Mouse (Mus musculus) ES-Bruce4 (cell line): ENCODE measurements around the gene Slc7a6. TPM values are rescaled to one million over a fixed set of nuclear protein-coding genes. Genes with fewer than 3 reads are reported as not detected.

Source experiments
- H3K27ac ChIP-seq: 2 replicates; pipeline ENCODE4 v1.5.1; 2012; ENCODE audit warnings: low read length, inconsistent platforms; ENCODE audit not compliant: insufficient read depth
- H3K27me3 ChIP-seq: 2 replicates; pipeline ENCODE4 v1.6.1; 2012; ENCODE audit warnings: mild to moderate bottlenecking, low read length, inconsistent platforms; ENCODE audit not compliant: control insufficient read depth, poor library complexity, insufficient read depth, severe bottlenecking
- H3K36me3 ChIP-seq: 2 replicates; pipeline ENCODE4 v1.6.1; 2012; ENCODE audit warnings: inconsistent platforms, mild to moderate bottlenecking, low read length, moderate library complexity; ENCODE audit not compliant: control insufficient read depth, poor library complexity, insufficient read depth, severe bottlenecking
- H3K4me1 ChIP-seq: one replicate; pipeline ENCODE4 v1.8.1; 2011; ENCODE audit warnings: low read length; ENCODE audit not compliant: control insufficient read depth, insufficient read depth
- H3K4me3 ChIP-seq: 2 replicates; pipeline ENCODE4 v1.5.1; 2011; ENCODE audit warnings: low read depth, mild to moderate bottlenecking, low read length
- H3K9ac ChIP-seq: 2 replicates; pipeline ENCODE4 v1.6.1; 2012; ENCODE audit warnings: low read depth, mild to moderate bottlenecking, inconsistent platforms; ENCODE audit not compliant: poor library complexity, severe bottlenecking
- H3K9me3 ChIP-seq: replicated peaks from 2 replicates; pipeline ENCODE4 v1.6.1; 2012; ENCODE audit warnings: mild to moderate bottlenecking, low read length, inconsistent platforms; ENCODE audit not compliant: control insufficient read depth, poor library complexity, insufficient read depth, severe bottlenecking
- CTCF ChIP-seq: IDR thresholded peaks from one replicate; pipeline ENCODE4 v1.8.1; 2011; ENCODE audit warnings: low read depth, low read length
- EP300 ChIP-seq: IDR thresholded peaks from 2 replicates; pipeline ENCODE4 v1.6.1; 2011; ENCODE audit warnings: low read depth, low read length; ENCODE audit not compliant: insufficient read depth
- POLR2A ChIP-seq: IDR thresholded peaks from one replicate; pipeline ENCODE4 v1.8.1; 2011; ENCODE audit warnings: low read length; ENCODE audit not compliant: insufficient read depth
- polyA plus RNA-seq: library from polyadenylated mRNA; stranded (reverse); fragments of >200 nt; gene quantifications from 2 replicates; pipeline ENCODE4 v1.2.4, GENCODE M21; 2011; ENCODE audit warnings: low read depth; ENCODE audit not compliant: missing spikeins, insufficient read depth, insufficient read length

Slc7a6 gene
- polyA plus RNA-seq, 1 experiment = 82.1 TPM

DNA sequence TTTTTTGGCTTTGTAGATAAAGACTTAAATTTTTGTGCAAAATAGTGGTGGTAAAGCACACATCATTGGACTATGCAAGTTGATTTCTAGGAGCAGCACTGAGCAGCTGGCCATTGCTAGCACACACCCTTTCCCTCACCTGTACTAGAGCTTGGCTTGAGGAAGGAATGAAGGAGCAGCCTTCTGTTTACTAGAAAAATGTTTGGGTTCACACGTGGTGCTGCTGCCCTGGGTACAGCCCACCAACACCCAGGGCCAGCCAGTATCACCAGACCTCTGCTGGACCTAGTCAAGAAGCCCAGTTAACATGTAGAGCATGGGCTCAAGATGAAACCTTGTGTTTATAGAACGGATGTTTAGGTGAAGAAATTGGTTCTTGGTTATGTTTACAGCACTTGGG lies 38.7 kb upstream of the Slc7a6 start:
- H3K27ac ChIP-seq = no peak overlapping the region
- no peaks in the 10 kb centered on the region for H3K9me3 ChIP-seq
- no peak overlapping the region for H3K4me3 ChIP-seq
- no peaks in the 10 kb centered on the region for H3K27me3 ChIP-seq
- no peak for TF ChIP-seq POLR2A
- no peak for TF ChIP-seq EP300
- no peak for TF ChIP-seq CTCF
- H3K36me3 ChIP-seq = peaks cover 44% of the 10 kb centered on the region
- H3K9ac ChIP-seq = no peak overlapping the region
- peaks cover 7% of the 10 kb centered on the region for H3K4me1 ChIP-seq

DNA sequence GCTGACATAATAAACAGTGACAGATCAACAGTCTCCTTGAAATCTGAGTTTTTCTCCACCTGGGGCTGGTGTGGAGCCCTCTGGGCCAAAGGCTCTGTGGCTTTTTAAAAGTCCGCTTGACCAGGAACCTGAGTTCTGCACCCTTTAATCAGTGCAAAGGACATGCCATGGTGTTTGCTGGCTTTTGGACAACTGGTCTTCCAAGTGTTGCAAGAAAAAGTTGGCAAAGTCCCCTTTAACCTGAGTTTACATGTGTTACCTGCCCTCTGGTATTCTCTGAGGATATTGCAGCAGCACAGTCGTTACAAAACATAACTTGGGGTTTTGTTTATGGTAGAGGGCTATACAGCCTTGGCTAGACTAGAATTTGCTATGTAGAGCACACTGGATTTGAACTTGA lies 38.2 kb upstream of the Slc7a6 start:
- no peaks in the 10 kb centered on the region for H3K9me3 ChIP-seq
- no peak overlapping the region for H3K9ac ChIP-seq
- TF ChIP-seq CTCF = no peak
- TF ChIP-seq EP300 = no peak
- no peak for TF ChIP-seq POLR2A
- H3K27me3 ChIP-seq = no peaks in the 10 kb centered on the region
- H3K4me1 ChIP-seq = peaks cover 7% of the 10 kb centered on the region
- peaks cover 44% of the 10 kb centered on the region for H3K36me3 ChIP-seq
- no peak overlapping the region for H3K27ac ChIP-seq
- no peak overlapping the region for H3K4me3 ChIP-seq

DNA sequence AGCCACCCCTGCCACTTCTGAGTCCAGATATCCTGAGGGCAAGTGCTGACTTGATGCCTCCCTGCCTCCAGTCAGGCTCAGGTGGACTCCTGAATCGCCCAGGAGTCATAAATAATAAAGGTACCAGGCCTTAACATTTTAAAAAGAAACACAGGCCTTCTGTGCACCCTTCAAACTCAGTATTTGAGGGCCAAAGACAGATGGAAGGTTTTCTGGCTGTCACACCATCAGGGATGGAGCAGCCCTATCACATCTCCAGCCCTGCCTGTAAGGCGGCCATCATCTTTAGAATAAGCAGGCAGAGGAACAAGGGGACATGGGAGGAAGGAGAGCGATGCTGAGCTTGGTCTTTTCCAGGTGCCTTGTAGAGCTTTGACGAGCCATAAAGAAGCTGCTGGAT lies 37.6 kb upstream of the Slc7a6 start:
- H3K4me3 ChIP-seq = no peak overlapping the region
- H3K27ac ChIP-seq = no peak overlapping the region
- H3K36me3 ChIP-seq = peaks cover 44% of the 10 kb centered on the region
- no peak for TF ChIP-seq EP300
- TF ChIP-seq CTCF = no peak
- no peak for TF ChIP-seq POLR2A
- no peaks in the 10 kb centered on the region for H3K9me3 ChIP-seq
- H3K27me3 ChIP-seq = peaks cover 1% of the 10 kb centered on the region; the same call in 1 of the 2 replicates
- H3K9ac ChIP-seq = no peak overlapping the region
- H3K4me1 ChIP-seq = peaks cover 7% of the 10 kb centered on the region

DNA sequence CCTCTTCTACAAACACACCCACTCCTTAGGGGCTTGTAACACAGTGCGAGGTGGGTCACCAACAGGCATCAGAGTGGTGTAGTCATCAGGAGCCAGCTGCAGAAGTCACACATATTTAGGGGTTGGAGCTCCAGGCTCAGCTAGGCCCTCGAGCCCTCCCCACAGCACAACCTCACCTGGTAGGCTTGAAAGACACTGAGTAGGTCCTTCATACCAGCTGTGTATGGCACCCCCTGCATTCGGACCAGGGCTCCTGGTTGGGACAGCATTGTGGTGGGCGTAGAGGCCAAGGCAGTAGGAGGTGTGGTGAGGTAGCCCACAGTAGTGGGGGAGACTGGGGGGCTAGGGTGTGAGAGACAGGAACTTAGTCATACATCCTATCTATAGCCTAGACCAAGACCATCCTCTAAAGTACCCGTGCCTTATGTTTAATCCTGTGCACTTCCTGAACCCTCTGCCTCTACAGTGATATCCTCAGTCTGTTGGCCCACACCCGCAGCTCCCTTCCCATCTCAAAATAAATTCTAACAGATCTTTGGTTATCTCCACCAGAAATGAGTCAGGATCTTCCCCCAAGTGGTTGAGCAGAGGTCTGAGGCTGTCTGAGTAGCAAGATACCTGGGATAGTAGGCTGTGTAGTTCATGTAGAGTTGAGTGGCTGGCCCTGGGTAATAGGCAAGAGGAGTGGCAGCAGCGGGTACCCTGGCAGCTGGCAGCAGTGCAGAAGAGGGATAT lies 37.0 kb upstream of the Slc7a6 start:
- peaks cover 7% of the 10 kb centered on the region for H3K4me1 ChIP-seq
- peaks cover 3% of the 10 kb centered on the region; the same call in 1 of the 2 replicates for H3K27me3 ChIP-seq
- peaks cover 44% of the 10 kb centered on the region for H3K36me3 ChIP-seq
- no peak overlapping the region for H3K27ac ChIP-seq
- H3K9me3 ChIP-seq = no peaks in the 10 kb centered on the region
- TF ChIP-seq CTCF (no peak), POLR2A (no peak), EP300 (no peak)
- H3K4me3 ChIP-seq = no peak overlapping the region
- no peak overlapping the region for H3K9ac ChIP-seq

DNA sequence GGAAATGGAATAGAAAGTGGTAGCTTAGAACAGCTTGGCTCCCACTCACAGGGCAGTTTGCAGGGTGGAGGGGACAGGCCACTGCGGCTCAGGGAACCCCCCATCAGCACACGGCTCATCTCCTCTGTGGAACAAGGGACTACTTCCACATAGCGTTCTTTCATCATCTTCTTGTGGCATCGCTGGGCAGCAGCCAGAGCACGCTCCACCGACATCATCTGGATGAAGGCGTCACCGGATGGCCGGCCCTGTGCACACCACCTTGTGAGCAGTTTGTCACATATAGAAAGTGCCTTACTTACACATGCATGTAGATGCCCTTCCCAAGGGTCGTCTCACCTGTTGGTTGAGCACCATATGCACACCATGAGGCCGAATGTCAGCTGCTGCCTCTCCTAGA lies 36.3 kb upstream of the Slc7a6 start:
- peaks cover 43% of the 10 kb centered on the region for H3K36me3 ChIP-seq

DNA sequence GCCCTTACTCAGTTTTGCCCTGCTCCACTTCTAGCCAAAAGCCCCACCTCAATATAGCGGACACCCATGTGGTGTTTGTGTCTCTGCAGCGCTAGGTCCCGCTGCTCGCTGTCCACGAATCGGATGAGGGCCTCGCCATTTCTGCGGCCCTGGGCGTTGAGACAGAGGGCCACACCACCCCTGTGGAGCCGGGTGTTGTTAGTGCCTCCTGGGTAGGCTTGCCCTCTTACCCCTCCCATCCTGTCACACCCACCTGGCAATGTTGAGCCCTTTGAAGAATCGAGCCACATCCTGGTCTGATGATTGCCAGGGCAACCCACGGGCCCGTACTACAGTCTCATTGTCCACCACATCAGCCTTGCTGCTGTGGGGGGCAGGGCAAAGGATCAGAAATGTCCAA lies 35.1 kb upstream of the Slc7a6 start:
- TF ChIP-seq CTCF = no peak
- no peak overlapping the region for H3K4me3 ChIP-seq
- no peak overlapping the region for H3K27ac ChIP-seq
- H3K9ac ChIP-seq = no peak overlapping the region
- no peaks in the 10 kb centered on the region for H3K9me3 ChIP-seq
- H3K36me3 ChIP-seq = peaks cover 33% of the 10 kb centered on the region
- peaks cover 3% of the 10 kb centered on the region; the same call in 1 of the 2 replicates for H3K27me3 ChIP-seq
- peaks cover 7% of the 10 kb centered on the region for H3K4me1 ChIP-seq

More for the DNA sequence above, 36.3 kb upstream of the Slc7a6 start:
- no peak overlapping the region for H3K27ac ChIP-seq
- no peak overlapping the region for H3K4me3 ChIP-seq
- H3K9me3 ChIP-seq = no peaks in the 10 kb centered on the region
- no peak overlapping the region for H3K9ac ChIP-seq
- TF ChIP-seq CTCF (no peak), EP300 (no peak), POLR2A (no peak)
- H3K4me1 ChIP-seq = peaks cover 7% of the 10 kb centered on the region
- peaks cover 3% of the 10 kb centered on the region; the same call in 1 of the 2 replicates for H3K27me3 ChIP-seq
